Mouse (Mus musculus) E14TG2a.4 (cell line): ENCODE data around the gene Stag1.

Source experiments
- CTCF ChIP-seq: conservative IDR thresholded peaks from 2 replicates; pipeline ENCODE4 v1.5.1; 2014; ENCODE audit warnings: low read length
- NANOG ChIP-seq: IDR thresholded peaks from 2 replicates; pipeline ENCODE4 v1.6.1; 2014; ENCODE audit warnings: borderline replicate concordance, low read length, mixed read lengths

GRCm38 (mm10) chr9:100654104-100654503, 56.5 kb downstream of the Stag1 start:
- TF ChIP-seq CTCF = no peak
- TF ChIP-seq NANOG = no peak
